Mouse (Mus musculus) left cerebral cortex, postnatal 36 days (tissue): ENCODE measurements around the gene Emc1. TPM values are rescaled to one million over a fixed set of nuclear protein-coding genes. Genes with fewer than 3 reads are reported as not detected.

Source experiments
- DNase-seq, 2 experiments: peaks; one replicate each; pipeline ENCODE4 v3.0.0; 2021 to 2022; ENCODE audit warnings: low spot score in 2 of 2, mixed read lengths in 1 of 2
- intact Hi-C: fragments of 180-260 bp; cut with DNase I; formaldehyde crosslinking; loops from one replicate; pipeline ENCODE4 v1.15.1; 2025
- total RNA-seq, 2 experiments: library from RNA; stranded (reverse); gene quantifications; 2 replicates each; pipeline ENCODE4 v1.2.3; 2021

Emc1 gene
- 10 to 100 TPM; 85.9 to 87.9 TPM for total RNA-seq

DNA sequence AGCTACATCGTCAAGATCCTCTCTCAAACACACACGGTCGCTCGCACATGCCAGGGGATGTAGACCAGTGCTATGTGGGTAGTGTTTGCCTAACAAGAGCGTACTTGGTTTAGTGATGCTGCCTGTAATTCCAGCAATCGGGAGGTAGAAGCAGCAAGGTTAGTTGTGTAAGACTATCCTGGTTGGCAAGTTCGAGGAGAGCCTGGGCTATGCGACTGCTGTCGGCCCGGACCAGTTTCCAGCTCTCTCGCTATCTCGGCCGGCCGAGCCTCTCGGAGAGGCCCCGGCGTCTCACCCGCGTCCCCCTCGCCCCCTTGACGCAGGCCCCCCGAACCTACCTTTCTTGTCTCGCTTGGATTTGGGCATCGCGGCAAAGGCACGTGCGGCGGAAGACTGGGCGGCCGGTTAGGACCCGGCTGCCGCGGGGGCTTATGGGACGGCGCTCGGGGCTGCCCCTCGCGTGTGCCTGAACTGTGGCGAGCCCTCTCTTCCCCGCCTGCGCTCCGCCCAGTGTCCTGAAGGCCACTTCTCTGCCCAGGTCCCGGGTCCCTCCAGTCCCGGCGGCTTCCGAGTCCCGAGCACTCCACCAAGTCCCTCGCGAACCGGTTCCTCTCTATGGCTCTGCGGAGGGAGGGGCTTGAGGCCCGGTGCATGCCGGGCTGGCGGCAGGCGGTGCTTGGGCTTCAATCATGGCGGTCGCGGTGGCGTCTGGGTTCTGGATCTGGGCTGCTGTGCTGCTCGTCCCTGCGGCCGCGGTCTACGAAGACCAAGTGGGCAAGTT is at the start of gene Emc1, which contains the start of the genes Mrto4 and Ubr4:
Gene Emc1, plus strand, starts transcription at position 657 of the 781 bp plus-strand sequence.
Gene Mrto4, minus strand, starts transcription at position 646 of the 781 bp plus-strand sequence.
Gene Ubr4, plus strand, starts transcription at position 679 of the 781 bp plus-strand sequence.
- DNase-seq, result peak; percentile 89 to 90
- intact Hi-C loops, result loop anchor here (1.0 to 2.0 kb wide), 2 partner anchors 28 to 41 kb away; partner anchors contain the start of genes Akr7a5 and Pqlc2

GRCm38 (mm10) chr4:139305521-139305920 is 46.9 kb upstream of the Emc1 start:
- no peak for DNase-seq
- intact Hi-C loops, result no loop called here

DNA sequence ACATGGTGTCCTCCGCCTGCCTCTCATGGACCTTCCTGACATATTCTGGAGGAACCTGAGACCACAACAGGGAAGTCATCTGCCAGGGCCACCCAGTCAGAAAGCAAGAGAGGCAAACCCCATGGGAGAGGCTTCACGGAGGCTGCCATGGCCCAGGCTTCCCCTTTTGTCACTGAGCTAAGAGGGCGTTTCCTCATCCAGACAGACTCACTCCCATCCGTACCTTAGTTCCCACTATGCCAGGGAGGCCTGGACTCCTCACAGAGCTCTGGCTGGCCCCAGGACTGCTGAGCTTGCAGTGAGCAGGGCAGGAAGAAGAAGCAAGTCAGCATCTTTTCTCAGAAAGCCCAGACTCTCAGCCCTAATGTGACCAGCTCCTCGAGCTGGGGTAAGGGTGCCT is 44.5 kb upstream of the Emc1 start:
- intact Hi-C loops, result no loop called here
- DNase-seq, result no peak

DNA sequence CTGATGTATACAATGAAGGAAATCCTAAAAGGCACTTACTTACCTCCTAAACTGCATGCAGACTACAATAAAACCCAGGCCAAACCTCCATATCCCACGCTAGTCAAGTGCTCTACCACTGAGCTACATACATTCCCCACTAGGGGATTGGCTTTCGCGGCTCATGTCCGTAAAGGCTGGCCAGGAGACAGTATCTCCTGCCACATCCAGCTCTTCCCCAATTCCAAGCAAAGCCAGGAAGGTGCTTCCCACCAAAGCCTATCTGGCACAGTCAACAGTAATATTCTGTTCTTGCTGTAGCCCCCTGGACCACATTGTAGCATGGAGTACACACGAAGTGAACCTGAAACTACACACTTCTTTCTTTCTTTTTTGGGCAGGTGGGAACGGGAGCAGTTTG is 42.7 kb upstream of the Emc1 start:
- intact Hi-C loops, result loop anchor here (2.0 kb wide), 1 partner anchor 43 kb away; the partner anchor contains the start of genes Emc1, Mrto4 and Ubr4
- DNase-seq, result no peak

DNA sequence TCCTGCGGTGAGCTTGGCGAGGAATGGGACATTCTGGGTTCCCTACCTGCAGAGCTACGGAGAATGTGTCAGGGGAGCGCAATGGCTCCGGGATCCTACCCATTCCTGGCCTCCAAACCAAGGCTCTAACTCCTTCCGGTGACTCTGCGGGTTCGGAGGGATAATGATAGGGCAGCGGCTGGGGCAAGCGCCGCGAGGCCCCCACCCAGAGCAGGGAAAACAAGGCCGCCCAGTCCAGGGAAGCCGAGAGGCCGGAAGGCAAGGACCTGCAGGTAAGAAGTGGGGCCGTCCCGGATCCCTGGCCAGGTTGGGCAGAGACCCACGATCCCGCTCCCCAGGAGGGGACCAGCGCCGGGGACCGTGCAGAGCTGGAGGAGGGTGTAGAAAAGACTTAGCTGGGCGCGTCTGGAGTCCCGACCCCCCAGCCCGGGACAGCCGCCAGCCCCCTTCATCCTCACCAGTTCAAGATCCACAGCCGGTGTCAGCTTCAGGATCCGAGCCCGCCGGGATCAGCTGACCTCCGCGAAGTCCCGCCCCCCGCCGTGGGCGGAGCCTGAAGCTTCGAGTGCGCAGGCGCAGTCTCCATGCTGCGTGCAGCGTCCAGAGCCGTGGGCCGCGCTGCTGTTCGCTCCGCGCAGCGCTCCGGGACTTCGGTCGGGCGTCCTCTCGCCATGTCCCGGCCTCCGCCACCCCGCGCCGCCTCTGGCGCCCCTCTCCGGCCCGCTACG is 42.1 kb upstream of the Emc1 start, which contains the start of the genes Pqlc2 and Akr7a5:
Gene Pqlc2, minus strand, starts transcription at position 538 of the 728 bp plus-strand sequence.
Gene Akr7a5, plus strand, starts transcription at position 574 of the 728 bp plus-strand sequence.
- peak; percentile 96 to 98 for DNase-seq
- intact Hi-C loops, result loop anchor here (2.0 kb wide), 1 partner anchor 42 kb away; the partner anchor contains the start of genes Emc1, Mrto4 and Ubr4

GRCm38 (mm10) chr4:139310899-139311701 is 41.3 kb upstream of the Emc1 start:
- no peak for DNase-seq
- intact Hi-C loops, result loop anchor here (2.0 kb wide), 1 partner anchor 42 kb away; the partner anchor contains the start of genes Emc1, Mrto4 and Ubr4

DNA sequence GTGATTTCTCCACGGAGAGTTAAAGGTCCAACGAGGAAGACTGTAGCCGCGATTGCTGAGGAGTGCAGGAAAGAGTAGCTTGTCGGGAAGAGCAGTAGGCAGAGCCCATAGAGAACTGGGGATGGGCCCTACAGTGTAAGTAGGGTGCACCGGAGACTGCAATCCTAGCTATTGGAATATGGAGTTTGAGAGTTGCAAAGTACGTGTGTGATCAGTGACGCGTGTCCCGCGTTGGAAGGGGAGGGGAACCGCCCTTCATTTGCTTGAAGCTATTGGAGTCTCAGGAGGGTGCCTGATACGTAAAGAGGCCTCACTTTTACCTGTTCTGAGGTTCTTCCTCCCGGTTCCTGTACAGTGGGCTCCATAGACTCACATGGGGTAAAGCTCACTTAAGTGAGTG is 40.7 kb upstream of the Emc1 start:
- no peak for DNase-seq
- intact Hi-C loops, result loop anchor here (2.0 kb wide), 1 partner anchor 41 kb away; the partner anchor contains the start of genes Emc1, Mrto4 and Ubr4

- DNase-seq, result no peak
- intact Hi-C loops, result no loop called here
These were observed 39.8 kb upstream of the Emc1 start for GRCm38 (mm10) chr4:139312632-139313031.

DNA sequence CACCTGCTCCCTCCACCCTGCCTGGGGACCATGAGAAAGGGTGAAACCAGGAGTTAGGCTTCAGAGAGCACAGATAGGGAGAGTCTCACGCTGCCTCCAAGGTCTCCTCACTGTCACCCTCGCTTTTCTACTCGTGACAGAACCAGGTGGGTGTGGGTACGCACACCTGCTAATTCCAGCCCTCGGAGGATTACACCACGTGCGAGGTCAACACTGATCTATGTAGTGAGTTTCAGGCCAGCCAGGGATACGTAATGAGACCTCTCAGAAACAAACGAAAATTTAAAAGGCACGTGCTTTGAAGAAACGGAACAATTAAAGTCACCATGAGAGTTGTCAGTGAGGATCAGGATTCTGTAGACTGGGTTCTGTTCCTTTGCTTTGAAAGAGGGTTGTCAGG is 33.9 kb upstream of the Emc1 start:
- intact Hi-C loops, result no loop called here
- DNase-seq, result no peak

DNA sequence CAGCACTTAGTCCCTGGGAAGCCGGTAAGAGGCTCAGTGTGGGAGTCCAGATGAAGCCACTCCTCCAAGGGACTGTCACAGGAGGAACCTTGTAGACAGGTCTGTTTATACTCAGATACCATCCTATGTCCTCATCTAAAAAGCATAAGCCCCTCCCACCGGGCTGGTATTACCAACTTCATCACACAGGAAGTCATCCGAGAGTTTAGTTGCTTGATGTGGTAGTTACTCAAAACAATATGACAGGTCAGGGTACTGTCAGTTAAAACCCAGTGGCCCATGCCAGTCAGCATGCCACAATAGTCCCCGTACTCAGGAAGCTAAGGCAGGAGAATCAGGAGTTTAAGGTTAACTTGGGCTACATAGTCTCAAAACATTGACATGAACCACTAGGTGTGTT is 32.6 kb upstream of the Emc1 start:
- intact Hi-C loops, result no loop called here
- no peak for DNase-seq

DNA sequence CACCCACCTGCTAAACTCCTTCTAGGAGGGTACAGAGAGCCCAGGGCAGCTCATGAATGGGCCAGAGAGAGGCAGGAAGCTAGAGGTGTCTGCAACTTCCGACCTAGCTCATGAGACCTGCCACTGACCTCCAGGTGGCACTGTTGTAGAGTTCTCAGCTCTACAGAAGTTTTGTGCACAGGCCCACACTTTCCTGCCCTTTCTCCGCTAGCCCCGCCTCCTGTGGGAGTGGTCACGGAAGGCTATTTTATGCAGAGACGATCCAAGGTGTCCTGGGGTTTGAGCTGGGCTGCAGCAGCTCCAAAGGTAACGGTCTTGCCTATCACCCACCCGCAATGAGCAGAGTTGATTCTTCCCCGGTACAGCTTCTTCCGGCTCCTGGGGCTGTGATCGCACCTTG is 21.8 kb upstream of the Emc1 start:
- DNase-seq, result no peak
- intact Hi-C loops, result no loop called here

DNA sequence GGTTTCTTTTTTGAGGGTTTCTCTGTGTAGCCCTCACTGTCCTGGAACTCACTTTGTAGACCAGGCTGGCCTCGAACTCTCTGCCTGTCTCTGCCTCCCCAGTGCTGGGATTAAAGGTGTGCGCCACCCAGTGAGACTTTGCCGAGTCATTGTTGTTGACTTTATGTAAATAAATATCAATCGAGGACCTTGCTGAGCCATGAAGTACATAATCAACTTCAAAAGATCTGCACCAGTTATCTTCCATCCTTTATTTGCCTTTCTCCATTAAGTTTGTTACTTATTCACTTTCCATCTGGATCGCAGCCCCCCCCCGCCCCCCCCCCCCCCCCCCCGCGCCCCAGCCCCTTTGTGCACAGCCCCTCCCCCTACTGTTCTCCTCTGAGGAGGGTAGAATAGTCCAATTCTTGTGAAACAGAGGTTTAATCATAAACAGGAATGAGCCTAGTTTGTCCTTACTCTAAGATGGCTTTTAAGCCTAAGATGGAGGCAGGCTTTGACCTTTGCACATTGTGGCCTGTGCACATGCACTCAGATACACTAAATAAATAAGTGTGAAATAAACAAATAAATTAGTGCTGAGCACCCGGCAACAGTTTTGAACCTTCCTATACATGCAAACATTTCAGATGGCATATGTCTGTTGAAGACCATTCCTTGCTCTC is 17.6 kb upstream of the Emc1 start:
- DNase-seq, result no peak
- intact Hi-C loops, result loop anchor here (5.0 kb wide), 1 partner anchor 247 kb away; no protein-coding TSS in a partner anchor

DNA sequence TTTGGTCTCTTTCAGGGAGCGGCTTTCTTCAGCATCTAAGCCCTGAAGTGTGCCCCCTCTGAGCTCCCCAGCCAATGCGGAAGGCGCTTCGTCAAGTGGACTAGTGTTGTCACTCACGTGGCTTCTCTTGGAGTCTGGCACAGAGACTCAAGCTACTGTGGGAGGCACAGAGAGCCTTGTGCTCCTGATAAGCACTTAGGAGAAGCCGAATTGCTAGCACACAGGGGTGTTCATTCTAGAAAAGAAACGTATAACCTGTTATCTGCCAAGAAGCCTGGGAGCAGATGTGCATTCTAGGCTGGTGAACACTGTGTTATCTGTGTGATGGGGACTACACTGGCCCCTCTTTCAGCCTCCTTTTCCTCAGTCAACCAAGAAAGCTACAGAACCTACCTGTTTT is 16.9 kb upstream of the Emc1 start:
- DNase-seq, result no peak
- intact Hi-C loops, result loop anchor here (5.0 kb wide), 1 partner anchor 248 kb away; no protein-coding TSS in a partner anchor

DNA sequence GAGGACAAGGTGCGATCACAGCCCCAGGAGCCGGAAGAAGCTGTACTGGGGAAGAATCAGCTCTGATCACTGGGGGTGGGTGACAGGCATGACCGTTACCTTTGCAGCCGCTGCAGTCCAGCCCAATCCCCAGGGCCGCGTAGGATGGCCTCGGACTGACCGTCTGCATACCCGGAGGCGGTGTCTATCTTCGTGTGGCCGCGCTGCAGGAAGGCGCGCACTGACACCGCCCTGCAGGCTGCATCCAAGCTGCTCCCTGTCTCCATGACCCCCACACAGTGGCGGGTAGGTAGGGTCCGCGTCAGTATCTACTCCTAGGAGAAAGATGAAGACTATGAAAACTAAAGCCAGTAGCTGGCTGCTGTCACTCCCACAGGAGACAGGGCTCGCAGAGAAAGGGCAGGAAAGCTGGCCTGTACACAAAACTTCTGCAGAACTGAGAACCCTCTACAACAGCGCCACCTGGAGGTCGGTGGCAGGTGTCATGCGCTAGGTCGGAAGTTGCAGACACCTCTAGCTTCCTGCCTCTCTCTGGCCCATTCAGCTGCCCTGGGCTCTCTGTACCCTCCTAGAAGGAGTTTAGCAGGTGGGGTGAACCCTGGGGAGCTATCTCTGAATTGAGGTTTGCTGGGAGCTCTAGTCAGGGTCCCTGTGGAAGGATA is 15.4 kb upstream of the Emc1 start:
- intact Hi-C loops, result loop anchor here (5.0 kb wide), 1 partner anchor 250 kb away; no protein-coding TSS in a partner anchor
- peak; percentile 32 to 46 for DNase-seq

GRCm38 (mm10) chr4:139338145-139338544 is 14.2 kb upstream of the Emc1 start:
- DNase-seq, result no peak
- intact Hi-C loops, result loop anchor here (5.0 kb wide), 1 partner anchor 251 kb away; no protein-coding TSS in a partner anchor

GRCm38 (mm10) chr4:139340835-139341234 is 11.6 kb upstream of the Emc1 start:
- DNase-seq, result no peak
- intact Hi-C loops, result no loop called here

GRCm38 (mm10) chr4:139341556-139342233 is 10.7 kb upstream of the Emc1 start:
- no peak for DNase-seq
- intact Hi-C loops, result no loop called here

DNA sequence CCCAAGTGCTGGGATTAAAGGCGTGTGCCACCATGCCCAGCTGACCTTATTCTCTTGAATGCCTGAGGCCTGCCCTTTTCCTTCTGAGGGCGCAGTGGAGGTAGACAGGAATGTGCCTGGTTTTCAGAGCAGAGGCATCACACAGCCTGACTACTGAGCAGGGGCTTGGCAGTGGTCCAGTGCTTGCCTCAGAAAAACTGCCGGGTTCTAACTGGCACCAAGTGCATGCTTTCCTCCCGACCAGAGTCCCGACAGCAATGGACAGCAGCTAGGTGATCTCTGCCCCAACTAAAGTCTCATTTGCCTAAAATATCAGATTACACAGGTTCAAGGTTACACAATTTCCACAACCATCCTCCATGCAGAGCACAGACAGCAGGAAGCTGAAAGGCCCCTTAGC is 8.7 kb upstream of the Emc1 start:
- intact Hi-C loops, result no loop called here
- DNase-seq, result peak in 1 of 2 experiments; percentile 16
